ENCODE assay signal across 9 mouse cellular contexts in the genomic region with DNA sequence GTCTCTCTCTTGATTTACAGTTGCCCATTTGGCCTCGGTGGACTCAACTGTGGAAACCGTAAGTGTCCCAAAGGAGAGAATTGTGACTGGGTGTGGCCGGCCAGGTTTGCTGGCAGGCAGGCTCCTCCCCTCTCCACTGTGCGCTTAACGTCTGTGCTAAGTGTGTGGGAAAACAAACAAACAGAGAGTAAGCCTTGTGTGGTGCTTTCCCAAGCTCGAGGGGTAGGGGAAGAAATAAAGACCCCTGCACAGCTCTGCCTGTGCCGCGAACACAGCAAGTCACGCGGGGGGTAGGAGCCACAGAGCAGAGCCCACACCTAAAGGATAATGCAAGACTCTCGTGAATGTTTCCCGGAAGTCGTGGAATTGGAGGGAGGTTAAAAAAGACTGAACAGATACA. TPM values are rescaled to one million over a fixed set of nuclear protein-coding genes. Genes with fewer than 3 reads are reported as not detected.
DNase-seq lines count a peak whose midpoint lies in the region; ATAC-seq lines count a peak whose summit lies in the region.
"Had no signal": no experiment of that assay in that cellular context is flagged by ENCODE, and none has a peak within 500 bp of the region (broad histone marks: within the 10 kb centered on the region; RNA-seq: fewer than 3 reads in every experiment).

No protein-coding gene starts in this region.

- H3K27ac ChIP-seq in heart, embryonic 11.5 days (ENCODE audit: low read depth, low read length), result no peak overlapping the region

- no peaks in the 10 kb centered on the region for H3K27me3 ChIP-seq in heart, embryonic 11.5 days (ENCODE audit: control insufficient read depth, insufficient read depth, low read length)

- peaks cover 15% of the 10 kb centered on the region for H3K36me3 ChIP-seq in heart, embryonic 11.5 days (ENCODE audit: control insufficient read depth, insufficient read depth, low read length)

- no peak for DNase-seq in heart, adult 8-10 months (ENCODE audit: low spot score)
- peak; percentile 66 for DNase-seq in lung, postnatal 36 days
- no peak for DNase-seq in cerebellum, postnatal 14 days
- no peak for DNase-seq in frontal cortex, postnatal 14 days (ENCODE audit: low spot score in 2 of 2)
- no peak for DNase-seq in retina, postnatal 1 day
- DNase-seq: gastrocnemius, postnatal 10 days had no signal

- no peak for ATAC-seq in heart, embryonic 11.5 days (replicated peaks; ENCODE audit: insufficient number of reproducible peaks, low FRiP score, low TSS enrichment)
- ATAC-seq in CD4-positive, CD25-positive, alpha-beta regulatory T cell, adult 4 months, result peak; percentile 17
- peak; percentile 5 for ATAC-seq in inflammation-experienced regulatory T-cells, adult 6 months

- no peak overlapping the region for H3K9ac ChIP-seq in heart, embryonic 11.5 days (ENCODE audit: low read depth, low read length)

- H3K4me3 ChIP-seq in heart, embryonic 11.5 days (ENCODE audit: low read depth, low read length), result no peak overlapping the region

- H3K4me1 ChIP-seq in heart, embryonic 11.5 days (ENCODE audit: control insufficient read depth, insufficient read depth, low read length), result no peaks in the 10 kb centered on the region; the same call in 1 of the 2 replicates

- no peaks in the 10 kb centered on the region for H3K9me3 ChIP-seq in heart, embryonic 11.5 days (replicated peaks; ENCODE audit: control insufficient read depth, low read length)

- 24% methylated on average over 13 of the region's 13 CpGs for WGBS in heart, embryonic 11.5 days (ENCODE audit: insufficient replicate concordance)

- peak overlapping the region; percentile 21; the same call in 1 of the 2 replicates for H3K4me2 ChIP-seq in heart, embryonic 11.5 days

RNA-seq across cellular contexts. Expression of gene Muc13, which starts 42.7 kb away (rescaled TPM):
- 0.39 and 0.56 TPM in 2 replicates for polyA plus RNA-seq in heart, embryonic 11.5 days (2014; fragmentation: Nextera tagmentation; extraction: Ambion mirVana)
- total RNA-seq in heart, adult 8-10 months (2022), result under 1 TPM in 2 of 4 experiments, not detected in 2; 0.09 to 0.14 TPM
- polyA plus RNA-seq in CD4-positive, CD25-positive, alpha-beta regulatory T cell, adult 4 months (2017; shearing (Covaris generic)), result under 1 TPM in 1 of 2 experiments, not detected in 1; 0.33 TPM
- under 1 TPM in 1 of 3 experiments, not detected in 2; 0.78 TPM for polyA plus RNA-seq in inflammation-experienced regulatory T-cells, adult 6 months (2017; shearing (Covaris generic))
